Mouse (Mus musculus): Measurements from ENCODE around the gene Pmfbp1.

- TF ChIP-seq CTCF (IDR thresholded peaks at IDR 0.05; ENCODE audit: insufficient read depth, low read length) (no peak), POLR2A (IDR thresholded peaks at IDR 0.05; ENCODE audit: borderline replicate concordance, extremely low read depth, low read depth, low read length) (no peak)
Observed at GRCm38 (mm10) chr8:109492785-109493184, 1.0 kb upstream of the Pmfbp1 start.

All from lung, adult 2 months (tissue).